ENCODE assay signal across 8 mouse cellular contexts in the genomic region with DNA sequence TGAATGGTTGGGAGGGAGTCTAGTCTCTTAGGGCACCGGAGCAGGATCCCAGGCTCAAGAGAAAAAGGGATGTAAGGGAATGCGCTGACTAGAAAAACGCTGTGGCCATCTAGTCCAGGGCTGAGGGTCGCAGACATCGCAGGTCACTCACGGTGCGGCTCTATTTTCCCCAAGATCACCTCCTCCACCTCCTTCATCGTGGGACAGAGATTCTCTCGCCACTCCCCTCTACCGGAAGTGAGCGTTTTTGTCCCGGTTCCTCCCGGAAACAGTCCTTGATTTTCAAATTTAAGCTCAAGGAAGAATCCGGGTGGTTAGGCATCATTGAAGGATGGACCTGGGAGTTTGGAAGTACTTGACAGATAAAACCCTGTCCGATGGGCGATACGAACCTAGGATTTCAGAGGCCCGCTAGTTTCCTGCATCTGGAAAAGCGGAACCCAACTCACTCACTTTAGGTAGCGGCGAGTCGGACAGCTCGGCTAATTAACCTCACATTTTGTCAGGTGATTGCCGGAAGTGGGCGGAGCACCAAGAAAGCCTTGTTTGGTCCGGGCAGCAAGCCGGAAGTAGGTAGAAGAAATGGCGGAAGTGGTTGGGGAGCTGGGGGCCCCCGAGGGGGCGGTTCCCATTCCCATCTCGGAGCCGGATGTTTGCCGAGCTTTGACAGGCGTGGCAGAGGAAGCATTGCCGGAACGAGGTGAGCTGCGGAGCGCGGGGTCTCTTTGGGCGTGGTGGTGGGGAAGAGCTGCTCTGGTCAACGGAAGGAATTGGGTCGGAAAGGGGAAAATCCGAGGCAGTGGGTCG. TPM values are rescaled to one million over a fixed set of nuclear protein-coding genes. Genes with fewer than 3 reads are reported as not detected.
DNase-seq lines count a peak whose midpoint lies in the region; ATAC-seq and TF ChIP-seq lines count a peak whose summit lies in the region.

A gene (minus strand): TSS at position 239 of the 807 bp plus-strand sequence.
A gene (plus strand): TSS at position 308 of the 807 bp plus-strand sequence.

- peak; percentile 61 for TF ChIP-seq POLR2A in cortical plate, adult 2 months (IDR thresholded peaks at IDR 0.05; ENCODE audit: extremely low read depth, insufficient read depth, low read length)

- peaks cover 65% of the 10 kb centered on the region for H3K36me3 ChIP-seq in megakaryocyte, embryonic 14.5 days (replicated peaks; ENCODE audit: low read length)

- peak; percentile 92 for ATAC-seq in activated CD4-positive, CD25-positive, alpha-beta regulatory T cell, adult 4 months

- peaks cover 10% of the 10 kb centered on the region for H3K4me1 ChIP-seq in cortical plate, adult 2 months (ENCODE audit: control insufficient read depth, insufficient read depth, low read length)
- peaks cover 77% of the 10 kb centered on the region for H3K4me1 ChIP-seq in megakaryocyte, embryonic 14.5 days

- H3K9me3 ChIP-seq in megakaryocyte, embryonic 14.5 days = no peaks in the 10 kb centered on the region

- TF ChIP-seq CTCF in cortical plate, adult 2 months (IDR thresholded peaks at IDR 0.05; ENCODE audit: extremely low read depth, insufficient read depth, low read length) = no peak

- peak; percentile 91 to 93 for DNase-seq in gastrocnemius, adult 8-10 months (ENCODE audit: low spot score in 2 of 2)
- DNase-seq in hindlimb bud, embryonic 11.5 days (ENCODE audit: extremely low spot score, low read depth, low spot score) = peak; percentile 97
- DNase-seq in left cerebral cortex, adult 8-10 months (ENCODE audit: low spot score in 2 of 2) = peak; percentile 90 to 96
- DNase-seq in right cerebral cortex, postnatal 10 days (ENCODE audit: low spot score in 2 of 2) = peak; percentile 98 to 99
- peak; percentile 93 for DNase-seq in urinary bladder, postnatal 25 days (ENCODE audit: low spot score)

- no peaks in the 10 kb centered on the region for H3K27me3 ChIP-seq in megakaryocyte, embryonic 14.5 days (replicated peaks)

- H3K4me3 ChIP-seq in cortical plate, adult 2 months (ENCODE audit: insufficient read depth, low read length) = peak within 1 kb of the TSS; percentile 93
- H3K4me3 ChIP-seq in megakaryocyte, embryonic 14.5 days (replicated peaks) = peak within 1 kb of the TSS; percentile 99

- H3K27ac ChIP-seq in cortical plate, adult 2 months (ENCODE audit: insufficient read depth, low read length) = peak within 1 kb of the TSS; percentile 93

RNA-seq across cellular contexts. Expression of the first gene that starts in this region (rescaled TPM):
- polyA plus RNA-seq in activated CD4-positive, CD25-positive, alpha-beta regulatory T cell, adult 4 months (2017; shearing (Covaris generic)) = 10 to 100 TPM in 1 of 2 experiments, 1 to 10 TPM in 1; 6.4 to 11.5 TPM
- polyA plus RNA-seq in cortical plate, adult 2 months (2012; rRNA removed) = 13.5 and 13.8 TPM in 2 replicates
- 1 to 10 TPM; 2.1 to 2.7 (median 2.4) TPM for total RNA-seq in gastrocnemius, adult 8-10 months (2022)
- 10 to 100 TPM; 11.6 to 14.5 (median 13.7) TPM for total RNA-seq in left cerebral cortex, adult 8-10 months (2022)
- polyA plus RNA-seq in megakaryocyte, embryonic 14.5 days (2012; ENCODE audit: insufficient read depth, low replicate concordance) = 9.6 and 13.9 TPM in 2 replicates

RNA-seq across cellular contexts. Expression of the second gene that starts in this region (rescaled TPM):
- 100 to 1,000 TPM; 128 to 138 TPM for polyA plus RNA-seq in activated CD4-positive, CD25-positive, alpha-beta regulatory T cell, adult 4 months (2017; shearing (Covaris generic))
- polyA plus RNA-seq in cortical plate, adult 2 months (2012; rRNA removed) = 68.9 and 72.1 TPM in 2 replicates
- 1 to 10 TPM; 3.8 to 7.9 (median 4.9) TPM for total RNA-seq in gastrocnemius, adult 8-10 months (2022)
- 10 to 100 TPM; 60.8 to 82.1 (median 74.6) TPM for total RNA-seq in left cerebral cortex, adult 8-10 months (2022)
- 43.0 and 56.1 TPM in 2 replicates for polyA plus RNA-seq in megakaryocyte, embryonic 14.5 days (2012; ENCODE audit: insufficient read depth, low replicate concordance)

Comparison
In these comparisons a context has a peak if more than half of its experiments do, and no peak if none do; other contexts are left out.
1. Peak in every context shown above with its lines: DNase-seq, ATAC-seq, H3K4me3 ChIP-seq and H3K27ac ChIP-seq.
2. RNA of the second gene that starts in this region (total RNA-seq): 60.8 to 82.1 TPM in left cerebral cortex, adult 8-10 months; 3.8 to 7.9 TPM in gastrocnemius, adult 8-10 months; every median in the first group is over 4 times any median in the second.